Mouse (Mus musculus) gastrocnemius, postnatal 4 days (tissue): Measurements from ENCODE around the gene Zhx3. TPM values are rescaled to one million over a fixed set of nuclear protein-coding genes. Genes with fewer than 3 reads are reported as not detected.

ENCODE experiments used
- DNase-seq, 2 experiments: peaks; one replicate each; pipeline ENCODE4 v3.0.0; 2021 to 2022; ENCODE audit warnings: low spot score in 2 of 2, mixed read lengths in 2 of 2
- total RNA-seq, 2 experiments: library from RNA; stranded (reverse); gene quantifications; 2 replicates each; pipeline ENCODE4 v1.2.3; 2021

Gene Zhx3
- total RNA-seq, 2 experiments from 2014 or later: 38.3 to 55.9 TPM

DNA sequence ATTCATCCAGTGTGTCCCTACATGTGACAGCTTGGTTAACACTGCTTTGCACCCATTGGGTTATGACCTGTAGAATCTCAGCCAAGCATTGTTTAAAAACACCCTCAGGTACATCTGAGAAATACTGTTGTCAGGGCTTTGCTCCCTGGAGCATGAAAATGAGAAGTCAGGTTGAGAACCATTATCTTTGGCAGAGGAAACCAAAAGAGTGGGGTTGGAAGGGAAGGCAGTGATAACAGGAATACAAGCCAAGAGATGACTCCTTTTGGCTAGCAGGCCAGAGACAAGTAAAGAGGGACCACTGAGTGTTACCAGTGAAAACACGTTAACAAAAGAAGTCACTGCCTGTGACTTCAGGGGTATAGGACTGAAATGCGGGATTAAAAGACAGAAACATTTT is 108.4 kb downstream of the Zhx3 start:
- DNase-seq: no peak

DNA sequence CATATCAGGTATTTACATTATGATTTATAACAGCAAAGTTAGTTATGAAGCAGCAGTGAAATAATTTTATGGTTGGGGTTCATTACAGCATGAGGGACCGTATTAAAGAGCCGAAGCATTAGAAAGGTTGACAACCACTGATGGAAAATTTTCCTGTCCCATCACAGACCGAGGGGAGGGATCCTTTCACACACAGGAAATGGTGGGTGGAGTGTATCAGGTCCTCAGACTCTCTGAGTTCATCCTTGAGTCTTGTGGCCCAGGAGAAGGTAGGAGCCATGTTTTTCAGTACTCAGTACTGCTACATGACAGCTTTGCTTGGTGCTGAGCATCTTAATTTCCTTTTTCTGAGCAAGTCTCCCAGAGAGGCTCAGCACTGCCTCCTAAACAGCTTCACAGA is 109.0 kb downstream of the Zhx3 start:
- no peak for DNase-seq

DNA sequence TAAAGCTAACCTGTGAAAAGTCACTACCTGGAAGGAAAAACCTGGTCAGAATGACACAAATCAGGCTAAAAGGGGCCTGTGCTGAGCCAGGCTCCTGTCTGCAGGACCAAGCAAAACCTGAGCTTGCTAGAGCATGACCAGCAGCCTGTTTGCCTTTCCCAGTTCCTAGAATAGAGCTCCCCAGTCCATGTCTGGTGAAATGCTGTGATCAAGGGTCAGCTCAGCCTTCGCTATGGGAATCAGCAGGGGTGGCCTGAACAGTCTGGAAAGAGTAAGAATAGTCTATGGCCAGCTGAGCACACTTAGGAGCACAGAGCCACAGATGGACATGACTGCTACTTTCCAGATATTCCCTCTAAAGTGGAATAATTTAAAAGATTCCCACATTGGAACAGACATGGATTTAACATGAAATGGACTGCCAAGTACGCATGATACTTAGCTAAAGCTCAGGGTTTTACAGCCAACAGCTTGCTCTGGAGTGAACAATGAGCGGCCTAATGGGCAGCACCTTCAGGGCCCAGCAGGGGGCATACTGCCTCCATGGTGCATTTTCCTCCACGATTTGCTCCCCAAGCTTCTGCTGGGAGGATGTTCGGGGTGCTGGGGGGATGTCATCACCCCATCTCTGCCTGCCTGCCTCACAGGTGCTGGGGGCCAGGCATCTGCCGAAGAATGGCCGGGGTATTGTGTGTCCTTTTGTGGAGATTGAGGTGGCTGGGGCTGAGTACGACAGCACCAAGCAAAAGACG is 112.2 kb downstream of the Zhx3 start:
- peak in 1 of 2 experiments; percentile 50 for DNase-seq

GRCm38 (mm10) chr2:160756583-160757203 is 116.1 kb downstream of the Zhx3 start:
- no peak for DNase-seq

- no peak for DNase-seq
These were observed 125.7 kb downstream of the Zhx3 start for GRCm38 (mm10) chr2:160747075-160747474.

DNA sequence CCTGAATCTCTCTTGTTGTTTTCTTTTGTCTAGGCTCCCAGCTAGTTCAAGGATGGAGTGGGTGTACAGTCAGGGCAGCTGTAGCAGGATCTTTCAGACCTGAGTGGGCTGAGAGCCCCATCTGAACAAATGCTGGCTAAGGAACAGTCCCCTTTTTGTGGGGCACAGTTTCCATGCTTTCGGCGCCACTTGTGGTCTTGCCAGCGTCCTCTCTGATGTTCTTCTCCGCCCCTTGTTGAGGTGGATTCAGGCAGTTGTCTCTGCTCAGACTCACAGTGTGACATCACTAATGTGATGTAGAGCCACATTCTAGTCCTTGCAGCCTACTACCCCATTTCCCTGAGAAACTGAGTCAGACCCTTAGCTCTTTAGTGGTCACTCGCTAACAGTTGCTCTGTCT is 126.2 kb downstream of the Zhx3 start:
- DNase-seq: no peak

GRCm38 (mm10) chr2:160745497-160745896 is 127.3 kb downstream of the Zhx3 start:
- no peak for DNase-seq

- DNase-seq: no peak
These were observed 128.0 kb downstream of the Zhx3 start for GRCm38 (mm10) chr2:160744823-160745210.

- DNase-seq: peak; percentile 51 to 76
These were observed 128.6 kb downstream of the Zhx3 start for GRCm38 (mm10) chr2:160744040-160744822.

DNA sequence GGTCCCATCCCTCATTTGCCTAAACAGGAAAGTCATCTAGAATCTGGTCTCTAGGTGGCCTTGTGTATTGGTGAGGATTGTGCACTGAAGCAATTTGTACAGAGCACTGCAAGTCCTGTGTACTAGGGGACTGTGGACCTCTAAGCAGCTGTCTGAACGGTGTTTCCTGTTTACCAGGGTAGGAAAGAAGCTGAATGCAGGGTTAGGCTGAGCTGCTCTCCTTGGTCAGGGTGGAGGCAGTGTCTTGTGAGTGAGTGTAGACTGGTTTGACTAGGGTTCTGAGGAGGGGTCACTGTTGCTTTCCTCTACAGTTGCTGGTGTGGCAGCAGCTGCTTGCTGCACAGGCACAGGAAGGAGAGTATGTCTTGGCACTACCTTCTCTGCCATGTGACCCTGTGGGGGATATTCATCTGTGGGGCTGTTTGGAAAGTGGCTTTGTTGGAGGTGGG is 130.6 kb downstream of the Zhx3 start:
- DNase-seq: no peak

DNA sequence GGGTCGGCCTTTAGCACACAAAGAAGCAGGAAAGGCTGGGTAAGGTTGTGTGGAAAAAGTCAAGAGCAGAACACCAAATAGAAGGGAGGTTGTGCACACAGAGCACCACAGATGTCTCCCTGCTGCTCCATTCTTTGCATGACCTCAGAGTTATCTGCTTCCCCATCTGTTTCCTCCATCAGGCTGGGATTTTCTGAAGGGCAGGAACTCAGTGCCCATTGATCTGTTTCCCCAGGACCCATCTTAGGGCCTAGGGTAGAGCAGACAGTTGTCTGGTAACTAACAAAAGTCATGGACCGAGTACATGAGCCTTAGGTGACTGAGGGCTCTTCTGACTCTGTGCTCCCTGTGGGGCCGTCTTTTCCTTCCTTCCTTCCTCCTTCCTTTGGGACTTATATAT is 131.2 kb downstream of the Zhx3 start:
- no peak for DNase-seq

DNA sequence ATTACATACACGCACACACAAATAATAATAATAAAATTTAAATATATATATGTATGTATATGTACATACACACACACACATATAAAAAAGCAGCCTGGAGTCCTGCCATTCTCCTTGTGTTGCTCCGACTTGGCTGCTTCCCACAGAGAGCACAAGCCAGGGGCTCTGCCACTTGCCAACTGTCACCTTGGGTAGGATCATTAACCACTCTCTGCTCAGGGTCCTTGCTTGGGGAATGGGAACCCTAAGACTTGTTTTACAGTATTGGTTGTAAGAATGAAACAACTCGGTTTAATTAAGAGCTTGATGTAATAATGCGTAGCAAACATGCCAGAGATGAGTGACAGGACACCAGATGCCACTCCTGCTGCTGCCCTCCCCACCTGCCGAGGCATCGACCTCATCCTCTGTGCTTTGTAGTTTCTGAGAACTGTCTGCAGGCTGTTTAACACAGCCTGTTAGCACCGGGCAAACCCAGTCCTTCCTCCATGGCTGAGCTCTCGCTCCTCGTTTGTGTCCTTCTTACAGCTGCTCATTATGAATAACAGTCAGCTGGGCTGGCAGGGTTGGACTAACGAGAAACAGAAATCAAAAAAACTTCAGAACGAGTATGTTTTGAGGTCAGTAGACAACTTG is 132.2 kb downstream of the Zhx3 start:
- DNase-seq: no peak

GRCm38 (mm10) chr2:160739647-160740356 is 133.0 kb downstream of the Zhx3 start:
- DNase-seq: no peak

DNA sequence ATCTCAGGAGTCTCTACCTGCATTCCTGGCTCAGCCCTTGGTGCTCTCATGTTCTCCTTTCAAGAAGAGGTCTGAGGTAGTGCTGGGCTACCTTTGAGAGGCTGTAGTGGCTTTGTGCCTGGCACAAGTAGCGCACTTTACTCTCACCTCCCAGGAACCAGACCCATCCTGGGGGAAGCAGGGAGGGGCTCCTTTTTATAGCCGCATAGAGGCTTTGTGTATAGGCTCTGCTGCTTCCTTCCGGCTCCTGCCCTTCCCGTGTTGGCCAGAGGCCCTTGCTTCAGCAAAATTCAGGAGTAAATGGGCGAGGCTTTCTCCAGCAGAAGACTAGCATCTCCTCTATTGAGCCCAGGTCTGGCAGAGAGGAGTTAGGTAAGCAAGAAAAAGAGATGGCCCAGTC is 134.4 kb downstream of the Zhx3 start:
- DNase-seq: no peak

DNA sequence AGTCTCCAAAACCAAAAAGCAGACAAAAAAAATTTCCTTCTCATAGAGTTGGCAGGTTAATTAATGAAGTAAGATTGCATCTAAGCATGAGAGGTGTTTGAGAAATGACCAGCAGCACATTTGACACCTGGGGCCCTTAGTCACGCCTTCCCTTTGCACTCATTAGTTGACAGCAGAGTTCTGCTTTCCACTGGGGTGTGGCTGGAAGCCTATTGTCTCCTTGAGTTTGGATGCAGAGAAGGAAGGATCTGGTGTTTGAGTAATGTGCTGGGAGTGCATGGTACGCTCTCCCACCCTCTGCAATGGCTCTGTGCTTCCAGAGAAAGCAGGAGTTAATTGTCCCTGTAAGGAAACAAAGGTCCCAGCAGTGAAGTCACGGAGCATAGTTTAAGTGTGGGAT is 136.3 kb downstream of the Zhx3 start:
- DNase-seq: no peak

GRCm38 (mm10) chr2:160735706-160736310 is 137.0 kb downstream of the Zhx3 start:
- no peak for DNase-seq

GRCm38 (mm10) chr2:160734331-160734730 is 138.5 kb downstream of the Zhx3 start:
- no peak for DNase-seq

DNA sequence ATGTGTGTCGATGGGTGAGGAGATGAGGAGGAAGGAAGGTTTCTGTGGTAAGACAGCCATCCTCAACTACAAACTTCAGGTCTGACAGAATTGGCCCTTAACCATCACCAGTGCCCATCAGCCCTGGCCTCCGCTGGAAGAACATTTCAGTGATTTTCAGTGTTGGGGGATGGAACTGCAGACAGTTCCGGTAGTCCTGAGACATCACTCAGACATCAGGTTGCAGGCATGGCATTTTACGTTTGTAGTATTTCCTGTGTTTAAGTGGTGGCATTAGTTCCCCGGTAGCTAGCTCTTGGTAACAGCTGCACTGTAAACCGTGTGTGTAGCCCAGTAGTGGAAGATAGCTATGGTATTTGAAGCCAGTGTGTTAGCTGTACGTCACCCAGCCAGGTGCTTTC is 139.7 kb downstream of the Zhx3 start:
- no peak for DNase-seq

DNA sequence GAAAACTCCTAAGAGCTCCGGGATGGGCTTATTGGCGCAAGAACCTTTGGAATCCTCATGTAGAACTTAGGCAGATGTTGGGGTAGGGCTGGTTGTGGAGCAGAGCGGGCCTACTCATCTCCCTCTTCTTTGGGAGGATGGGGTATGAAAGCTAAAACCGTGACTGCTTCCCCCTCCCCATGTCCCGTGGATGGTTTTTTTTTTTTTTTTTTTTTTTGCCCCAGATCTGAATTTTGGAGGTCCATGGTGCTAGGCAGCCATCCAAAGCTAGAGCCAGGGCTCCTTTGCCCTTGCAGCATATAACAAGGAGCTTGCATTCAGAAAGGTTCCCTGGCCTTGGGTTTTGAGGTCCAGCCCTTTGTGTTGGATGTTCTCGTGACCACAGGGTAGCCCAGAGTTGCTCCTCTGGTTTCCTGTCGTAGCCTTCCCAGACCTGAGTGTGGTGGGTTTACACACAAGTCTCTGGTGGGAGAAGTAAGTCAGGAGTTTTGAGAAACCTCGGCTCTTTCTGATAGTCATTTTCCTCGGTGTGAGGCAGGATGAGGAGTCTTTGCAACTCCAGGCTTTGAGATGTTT is 140.3 kb downstream of the Zhx3 start:
- DNase-seq: no peak

GRCm38 (mm10) chr2:160731839-160732261 is 140.9 kb downstream of the Zhx3 start:
- peak; percentile 67 to 76 for DNase-seq
